Mouse (Mus musculus) heart, embryonic 10.5 days (tissue): Measurements from ENCODE around the gene Serpinb9. TPM values are rescaled to one million over a fixed set of nuclear protein-coding genes. Genes with fewer than 3 reads are reported as not detected.
A peak's percentile ranks its signal among the peaks of the same experiment; 100 is the strongest.

Experiments
- DNase-seq: peaks from one replicate; pipeline ENCODE4 v3.0.0-alpha.2; 2017; ENCODE audit warnings: low spot score
- H3K27ac ChIP-seq: fragments of 300-500 bp; sonication (generic); 2 replicates; pipeline ENCODE4 v1.5.1; 2016; ENCODE audit warnings: mild to moderate bottlenecking
- H3K27me3 ChIP-seq: fragments of 300-500 bp; sonication (generic); 2 replicates; pipeline ENCODE4 v1.6.1; 2016; ENCODE audit warnings: mild to moderate bottlenecking; ENCODE audit not compliant: poor library complexity, insufficient read depth, severe bottlenecking
- H3K36me3 ChIP-seq: fragments of 300-500 bp; sonication (generic); 2 replicates; pipeline ENCODE4 v1.6.1; 2016; ENCODE audit warnings: mild to moderate bottlenecking, moderate library complexity
- H3K4me1 ChIP-seq: fragments of 300-500 bp; sonication (generic); 2 replicates; pipeline ENCODE4 v1.6.1; 2016; ENCODE audit warnings: mild to moderate bottlenecking
- H3K4me3 ChIP-seq: fragments of 300-500 bp; sonication (generic); 2 replicates; pipeline ENCODE4 v1.5.1; 2016; ENCODE audit warnings: mild to moderate bottlenecking, moderate library complexity
- H3K9me3 ChIP-seq: fragments of 300-500 bp; sonication (generic); 2 replicates; pipeline ENCODE4 v1.6.1; 2016; ENCODE audit warnings: mild to moderate bottlenecking, moderate library complexity
- WGBS: fragments of 180-500 bp; shearing (Covaris S2); methylation state at CpG from one replicate; pipeline ENCODE4 v1.1.7; 2016; 5-methylcytosine and 5-hydroxymethylcytosine counted together
- polyA plus RNA-seq: library from polyadenylated mRNA; unstranded; fragments of >200 nt; fragmentation: Nextera tagmentation; extraction: Ambion mirVana; gene quantifications from 2 replicates; pipeline ENCODE4 v1.2.1, GENCODE M21; 2016

The Serpinb9 gene
- polyA plus RNA-seq, 1 experiment from 2014 or later, result 4.2 TPM

- no peak overlapping the region for H3K27ac ChIP-seq
- no peaks in the 10 kb centered on the region for H3K27me3 ChIP-seq
- no peaks in the 10 kb centered on the region for H3K9me3 ChIP-seq
- H3K4me1 ChIP-seq, result peaks cover 4% of the 10 kb centered on the region
- no peak overlapping the region for H3K4me3 ChIP-seq
- 0 out of 2 replicates have a peak, but pooled peaks cover 3% of the 10 kb centered on the region for H3K36me3 ChIP-seq
- DNase-seq, result no peak
- WGBS, result 86% methylated on average over 2 of the region's 2 CpGs
These were observed 28.8 kb upstream of the Serpinb9 start for GRCm38 (mm10) chr13:32974268-32974667.

- Histone ChIP-seq H3K9me3 (no peaks in the 10 kb centered on the region), H3K4me1 (peaks cover 4% of the 10 kb centered on the region), H3K4me3 (no peak overlapping the region), H3K27ac (peak overlapping the region; percentile 42; the same call in 1 of the 2 replicates), H3K36me3 (0 out of 2 replicates have a peak, but pooled peaks cover 3% of the 10 kb centered on the region), H3K27me3 (no peaks in the 10 kb centered on the region)
- no peak for DNase-seq
- WGBS, result 20% methylated on average over 3 of the region's 3 CpGs
These were observed 28.1 kb upstream of the Serpinb9 start for GRCm38 (mm10) chr13:32974889-32975460.

GRCm38 (mm10) chr13:32975710-32976109 lies 27.3 kb upstream of the Serpinb9 start:
- H3K9me3 ChIP-seq, result no peaks in the 10 kb centered on the region
- H3K4me3 ChIP-seq, result no peak overlapping the region
- no peak for DNase-seq
- no peak overlapping the region for H3K27ac ChIP-seq
- H3K27me3 ChIP-seq, result no peaks in the 10 kb centered on the region
- 38% methylated on average over 2 of the region's 2 CpGs for WGBS
- peaks cover 4% of the 10 kb centered on the region for H3K4me1 ChIP-seq
- no peaks in the 10 kb centered on the region for H3K36me3 ChIP-seq

GRCm38 (mm10) chr13:32982556-32983042 lies 20.5 kb upstream of the Serpinb9 start:
- WGBS, result 77% methylated on average over 4 of the region's 4 CpGs
- no peak overlapping the region for H3K27ac ChIP-seq

GRCm38 (mm10) chr13:32986256-32986655 lies 16.8 kb upstream of the Serpinb9 start:
- no peak for DNase-seq
- Histone ChIP-seq H3K27me3 (no peaks in the 10 kb centered on the region), H3K4me1 (no peaks in the 10 kb centered on the region), H3K9me3 (no peaks in the 10 kb centered on the region), H3K36me3 (no peaks in the 10 kb centered on the region), H3K27ac (no peak overlapping the region), H3K4me3 (no peak overlapping the region)

More at GRCm38 (mm10) chr13:32982556-32983042, 20.5 kb upstream of the Serpinb9 start:
- H3K4me1 ChIP-seq, result no peaks in the 10 kb centered on the region
- no peak for DNase-seq
- H3K9me3 ChIP-seq, result no peaks in the 10 kb centered on the region
- H3K36me3 ChIP-seq, result no peaks in the 10 kb centered on the region
- no peak overlapping the region for H3K4me3 ChIP-seq
- H3K27me3 ChIP-seq, result no peaks in the 10 kb centered on the region

GRCm38 (mm10) chr13:32993152-32993893 lies 9.7 kb upstream of the Serpinb9 start:
- no peak for DNase-seq
- 57% methylated on average over 10 of the region's 10 CpGs for WGBS
- no peaks in the 10 kb centered on the region for H3K27me3 ChIP-seq
- H3K27ac ChIP-seq, result peak overlapping the region; percentile 80
- H3K4me1 ChIP-seq, result peaks cover 15% of the 10 kb centered on the region
- H3K9me3 ChIP-seq, result no peaks in the 10 kb centered on the region
- no peaks in the 10 kb centered on the region for H3K36me3 ChIP-seq
- H3K4me3 ChIP-seq, result no peak overlapping the region

- Histone ChIP-seq H3K4me1 (peaks cover 15% of the 10 kb centered on the region), H3K9me3 (no peaks in the 10 kb centered on the region), H3K36me3 (no peaks in the 10 kb centered on the region), H3K4me3 (no peak overlapping the region), H3K27ac (peak overlapping the region; percentile 80), H3K27me3 (no peaks in the 10 kb centered on the region)
- WGBS, result 80% methylated on average over 2 of the region's 2 CpGs
- no peak for DNase-seq
These were observed 9.2 kb upstream of the Serpinb9 start for GRCm38 (mm10) chr13:32993894-32994242.

- Histone ChIP-seq H3K4me3 (no peak overlapping the region), H3K27ac (no peak overlapping the region), H3K4me1 (peaks cover 15% of the 10 kb centered on the region), H3K27me3 (no peaks in the 10 kb centered on the region), H3K36me3 (no peaks in the 10 kb centered on the region), H3K9me3 (no peaks in the 10 kb centered on the region)
- 83% methylated on average over 4 of the region's 4 CpGs for WGBS
- DNase-seq, result no peak
These were observed 8.0 kb upstream of the Serpinb9 start for GRCm38 (mm10) chr13:32995051-32995450.

- H3K36me3 ChIP-seq, result no peaks in the 10 kb centered on the region
- no peak for DNase-seq
- H3K27me3 ChIP-seq, result no peaks in the 10 kb centered on the region
- H3K4me1 ChIP-seq, result peaks cover 15% of the 10 kb centered on the region
- WGBS, result 88% methylated on average over 5 of the region's 5 CpGs
- no peaks in the 10 kb centered on the region for H3K9me3 ChIP-seq
- no peak overlapping the region for H3K27ac ChIP-seq
- no peak overlapping the region for H3K4me3 ChIP-seq
These were observed 1.7 kb upstream of the Serpinb9 start for GRCm38 (mm10) chr13:33001341-33001740.

GRCm38 (mm10) chr13:33003523-33004413 lies 718 bp downstream of the Serpinb9 start:
- H3K4me3 ChIP-seq, result peak overlapping the region; percentile 53
- peaks cover 15% of the 10 kb centered on the region for H3K4me1 ChIP-seq
- no peak for DNase-seq
- no peaks in the 10 kb centered on the region for H3K27me3 ChIP-seq
- no peaks in the 10 kb centered on the region for H3K36me3 ChIP-seq
- peak overlapping the region; percentile 86 for H3K27ac ChIP-seq
- H3K9me3 ChIP-seq, result no peaks in the 10 kb centered on the region
- 68% methylated on average over 9 of the region's 9 CpGs for WGBS

GRCm38 (mm10) chr13:33004414-33005105 lies 1.5 kb downstream of the Serpinb9 start:
- peak; percentile 94 for DNase-seq
- H3K27me3 ChIP-seq, result no peaks in the 10 kb centered on the region
- H3K27ac ChIP-seq, result peak overlapping the region; percentile 86
- no peaks in the 10 kb centered on the region for H3K9me3 ChIP-seq
- peaks cover 15% of the 10 kb centered on the region for H3K4me1 ChIP-seq
- no peaks in the 10 kb centered on the region for H3K36me3 ChIP-seq
- 16% methylated on average over 12 of the region's 12 CpGs for WGBS
- peak overlapping the region; percentile 53 for H3K4me3 ChIP-seq

GRCm38 (mm10) chr13:33005501-33006075 lies 2.5 kb downstream of the Serpinb9 start:
- no peaks in the 10 kb centered on the region for H3K36me3 ChIP-seq
- peaks cover 15% of the 10 kb centered on the region for H3K4me1 ChIP-seq
- H3K4me3 ChIP-seq, result no peak overlapping the region
- 60% methylated on average over 2 of the region's 2 CpGs for WGBS
- 0 out of 2 replicates have a peak overlapping the region, but pooled peaks have one; percentile 86 for H3K27ac ChIP-seq
- DNase-seq, result no peak
- H3K27me3 ChIP-seq, result no peaks in the 10 kb centered on the region
- no peaks in the 10 kb centered on the region for H3K9me3 ChIP-seq
